ENCODE assay signal across 9 mouse cellular contexts in the genomic region with DNA sequence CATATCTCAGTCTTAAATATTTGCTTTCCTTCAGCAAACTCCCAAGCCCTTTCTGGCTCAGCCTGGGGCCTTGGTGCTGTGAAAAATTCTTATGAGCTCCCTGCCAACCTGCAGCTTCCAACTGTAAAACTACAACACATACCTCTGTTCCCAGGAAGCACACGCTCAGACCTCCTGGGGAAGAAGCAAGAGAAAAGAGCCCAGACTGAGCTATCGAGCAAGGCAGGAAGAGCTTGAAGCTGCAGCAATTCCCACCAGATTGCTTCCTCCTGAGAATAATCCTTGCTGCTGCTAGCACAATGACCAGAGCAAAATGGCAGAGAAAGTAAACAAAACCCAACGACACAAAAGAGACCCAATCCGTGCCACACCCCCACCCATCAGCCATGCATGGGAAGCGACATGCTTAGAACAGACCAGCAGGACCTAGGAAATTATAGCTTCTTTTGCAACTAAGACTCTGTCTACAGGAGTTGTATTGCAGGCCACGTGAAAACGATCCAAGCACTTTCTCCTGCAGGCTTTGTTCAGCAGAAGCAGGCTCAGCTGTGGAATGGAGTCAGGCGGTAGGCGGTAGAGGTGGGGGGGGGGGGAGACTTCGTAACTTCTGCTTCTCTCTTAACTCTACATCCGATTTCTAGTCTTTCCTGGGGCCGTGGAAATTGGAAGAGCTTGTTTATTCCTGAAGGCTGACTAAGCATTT. TPM values are rescaled to one million over a fixed set of nuclear protein-coding genes. Genes with fewer than 3 reads are reported as not detected.
DNase-seq lines count a peak whose midpoint lies in the region; ATAC-seq and TF ChIP-seq lines count a peak whose summit lies in the region.
"Had no signal": no experiment of that assay in that cellular context is flagged by ENCODE, and none has a peak within 500 bp of the region (broad histone marks: within the 10 kb centered on the region; RNA-seq: fewer than 3 reads in every experiment).

A gene (minus strand): TSS at position 164 of the 703 bp plus-strand sequence.

- no peaks in the 10 kb centered on the region for H3K9me3 ChIP-seq in forebrain, embryonic 16.5 days (ENCODE audit: control insufficient read depth, low read length)
- no peaks in the 10 kb centered on the region for H3K9me3 ChIP-seq in neural tube, embryonic 15.5 days (replicated peaks)

- 10% methylated on average over 12 of the region's 12 CpGs for WGBS in forebrain, embryonic 16.5 days
- 16% methylated on average over 12 of the region's 12 CpGs for WGBS in neural tube, embryonic 15.5 days
- 41% methylated on average over 12 of the region's 12 CpGs for WGBS in thymus, adult 2 months

- H3K27me3 ChIP-seq in forebrain, embryonic 16.5 days (replicated peaks; ENCODE audit: control insufficient read depth, insufficient read depth, low read length): no peaks in the 10 kb centered on the region
- H3K27me3 ChIP-seq in neural tube, embryonic 15.5 days (replicated peaks): no peaks in the 10 kb centered on the region
- no peaks in the 10 kb centered on the region for H3K27me3 ChIP-seq in thymus, adult 2 months (ENCODE audit: control insufficient read depth, insufficient read depth, low read length)

- intact Hi-C loops in left cerebral cortex, adult 2 months (cut with DNase I): no loop called here

- 0 out of 2 replicates have a peak, but pooled peaks cover 2% of the 10 kb centered on the region for H3K4me1 ChIP-seq in forebrain, embryonic 16.5 days (replicated peaks; ENCODE audit: control insufficient read depth, insufficient read depth, low read length)
- peaks cover 12% of the 10 kb centered on the region for H3K4me1 ChIP-seq in neural tube, embryonic 15.5 days
- H3K4me1 ChIP-seq in thymus, adult 2 months (replicated peaks; ENCODE audit: control insufficient read depth, insufficient read depth, low read length): no peaks in the 10 kb centered on the region

- no peak within 1 kb of the TSS for H3K9ac ChIP-seq in forebrain, embryonic 16.5 days (replicated peaks; ENCODE audit: low read depth, low read length)
- no peak within 1 kb of the TSS for H3K9ac ChIP-seq in neural tube, embryonic 15.5 days (replicated peaks)

- peak within 1 kb of the TSS; percentile 9; the same call in 1 of the 2 replicates for H3K4me2 ChIP-seq in forebrain, embryonic 16.5 days (ENCODE audit: low read length)
- peak within 1 kb of the TSS; percentile 6; the same call in 1 of the 2 replicates for H3K4me2 ChIP-seq in neural tube, embryonic 15.5 days

- TF ChIP-seq CTCF in left cerebral cortex, adult 2 months (IDR thresholded peaks at IDR 0.05): no peak
- no peak for TF ChIP-seq CTCF in thymus, adult 2 months (IDR thresholded peaks at IDR 0.05; ENCODE audit: borderline replicate concordance, control insufficient read depth, extremely low read depth, insufficient read depth, low read length, poor library complexity)

- peak within 1 kb of the TSS; percentile 34; the same call in 1 of the 2 replicates for H3K27ac ChIP-seq in left cerebral cortex, adult 2 months
- H3K27ac ChIP-seq in forebrain, embryonic 16.5 days (ENCODE audit: low read length): no peak within 1 kb of the TSS
- H3K27ac ChIP-seq in neural tube, embryonic 15.5 days (replicated peaks): no peak within 1 kb of the TSS
- no peak within 1 kb of the TSS for H3K27ac ChIP-seq in thymus, adult 2 months (ENCODE audit: control insufficient read depth, insufficient read depth, low read length)

- H3K4me3 ChIP-seq in left cerebral cortex, adult 2 months: no peak within 1 kb of the TSS
- no peak within 1 kb of the TSS for H3K4me3 ChIP-seq in forebrain, embryonic 16.5 days (replicated peaks; ENCODE audit: low read length)
- H3K4me3 ChIP-seq in neural tube, embryonic 15.5 days (replicated peaks): no peak within 1 kb of the TSS
- H3K4me3 ChIP-seq in thymus, adult 2 months (ENCODE audit: control insufficient read depth, insufficient read depth, low read length): no peak within 1 kb of the TSS

- no peak for TF ChIP-seq POLR2A in thymus, adult 2 months (IDR thresholded peaks at IDR 0.05; ENCODE audit: control insufficient read depth, extremely low read depth, insufficient read depth, low read length, poor library complexity)

- DNase-seq in left cerebral cortex, adult 2 months (ENCODE audit: extremely low spot score in 1 of 2, low spot score in 2 of 2): no peak
- no peak for DNase-seq in left cerebral cortex, adult 11 months (ENCODE audit: low spot score)
- DNase-seq in layer of hippocampus, postnatal 25 days (ENCODE audit: extremely low spot score in 1 of 2, low spot score in 1 of 2): no peak
- no peak for DNase-seq in thymus, adult 2 months
- DNase-seq in heart, adult 11 months: no peak

- peak; percentile 28; the same call in 1 of the 2 replicates for ATAC-seq in forebrain, embryonic 16.5 days
- no peak for ATAC-seq in neural tube, embryonic 15.5 days (ENCODE audit: low FRiP score)
- ATAC-seq in erythroblast, adult 5-6 weeks (replicated peaks; ENCODE audit: low FRiP score, poor library complexity, severe bottlenecking): no peak

- no peaks in the 10 kb centered on the region for H3K36me3 ChIP-seq in forebrain, embryonic 16.5 days (ENCODE audit: control insufficient read depth, insufficient read depth)
- no peaks in the 10 kb centered on the region for H3K36me3 ChIP-seq in neural tube, embryonic 15.5 days
- no peaks in the 10 kb centered on the region for H3K36me3 ChIP-seq in thymus, adult 2 months (ENCODE audit: control insufficient read depth, insufficient read depth, low read length)

RNA-seq across cellular contexts. Expression of the gene that starts here (rescaled TPM):
- 100 to 1,000 TPM in 1 of 2 experiments, 10 to 100 TPM in 1; 80.6 to 105 TPM for total RNA-seq in left cerebral cortex, adult 2 months (2021)
- 1.6 and 2.2 TPM in 2 replicates for polyA plus RNA-seq in forebrain, embryonic 16.5 days (2015; fragmentation: Nextera tagmentation; extraction: Ambion mirVana)
- 10 to 100 TPM; 15.3 to 19.5 TPM for total RNA-seq in layer of hippocampus, postnatal 25 days (2021)
- 2.7 and 3.9 TPM in 2 replicates for polyA plus RNA-seq in neural tube, embryonic 15.5 days (2015; fragmentation: Nextera tagmentation; extraction: Ambion mirVana)
- total RNA-seq in erythroblast, adult 5-6 weeks (2015; ENCODE audit: low replicate concordance): 9.4 and 21.9 TPM in 2 replicates
- 6.0 and 7.1 TPM in 2 replicates for total RNA-seq in erythroblast, adult 5-6 weeks (2017; ENCODE audit: low replicate concordance)
- 6.5 and 7.6 TPM in 2 replicates for polyA plus RNA-seq in thymus, adult 2 months (2012; rRNA removed)
- total RNA-seq: MEL had no signal
